35 mouse cellular contexts compared by ENCODE assay signal in the genomic region with DNA sequence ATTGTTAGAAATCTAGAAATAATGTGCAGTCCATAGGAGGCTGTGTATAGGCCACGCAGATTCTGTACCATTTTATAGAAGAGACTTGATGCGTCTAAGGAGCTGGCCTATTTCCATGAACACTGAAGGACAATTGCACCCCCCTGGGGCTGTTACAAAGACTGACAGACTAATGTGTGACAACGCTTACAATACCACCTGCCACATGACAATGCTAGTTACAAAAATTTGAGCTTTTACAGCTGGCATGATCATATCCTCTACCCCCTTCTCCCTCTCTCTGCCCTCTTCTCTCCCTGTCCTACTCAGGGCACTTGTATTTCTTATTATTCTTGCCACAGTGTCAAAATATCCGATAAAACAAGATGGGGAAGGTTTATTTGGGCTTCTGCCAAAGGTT. TPM values are rescaled to one million over a fixed set of nuclear protein-coding genes. Genes with fewer than 3 reads are reported as not detected.
"Had no signal": no experiment of that assay in that cellular context is flagged by ENCODE, and none has a peak within 500 bp of the region (broad histone marks: within the 10 kb centered on the region; RNA-seq: fewer than 3 reads in every experiment).

No protein-coding gene starts in this region.

- H3K27me3 ChIP-seq: limb, embryonic 12.5 days; limb, embryonic 13.5 days; limb, embryonic 15.5 days; lung, embryonic 15.5 days; megakaryocyte, embryonic 14.5 days; midbrain, embryonic 13.5 days; midbrain, embryonic 15.5 days; neural tube, embryonic 12.5 days; neural tube, embryonic 13.5 days had no signal

- H3K9me3 ChIP-seq: limb, embryonic 10.5 days; limb, embryonic 12.5 days; limb, embryonic 13.5 days; limb, embryonic 15.5 days; liver, embryonic 12.5 days; liver, embryonic 13.5 days; liver, embryonic 15.5 days; lung, embryonic 15.5 days; megakaryocyte, embryonic 14.5 days; midbrain, embryonic 10.5 days; midbrain, embryonic 12.5 days; midbrain, embryonic 13.5 days; midbrain, embryonic 15.5 days; neural tube, embryonic 12.5 days; neural tube, embryonic 13.5 days had no signal

- DNase-seq: left cerebral cortex, postnatal 4 days; liver; liver, embryonic 13.5 days; liver, postnatal 0 days; lung, adult 18-20 months; lung, adult 2 months; lung, embryonic 14.5 days; lung, postnatal 10 days; lung, postnatal 14 days; lung, postnatal 36 days; lung, postnatal 4 days; midbrain, embryonic 14.5 days had no signal

- H3K9ac ChIP-seq: limb, embryonic 12.5 days; limb, embryonic 13.5 days; limb, embryonic 15.5 days; liver, embryonic 12.5 days; liver, embryonic 13.5 days; liver, embryonic 14.5 days; liver, embryonic 15.5 days; liver, postnatal 0 days; lung, embryonic 14.5 days; lung, embryonic 15.5 days; midbrain, embryonic 12.5 days; midbrain, embryonic 13.5 days; midbrain, embryonic 15.5 days; neural tube, embryonic 12.5 days; neural tube, embryonic 13.5 days had no signal

- H3K27ac ChIP-seq: limb, embryonic 10.5 days; limb, embryonic 12.5 days; limb, embryonic 13.5 days; limb, embryonic 15.5 days; liver, embryonic 12.5 days; liver, embryonic 13.5 days; liver, embryonic 14.5 days; liver, embryonic 15.5 days; lung, embryonic 15.5 days; macrophage; midbrain, embryonic 10.5 days; midbrain, embryonic 12.5 days; midbrain, embryonic 13.5 days; midbrain, embryonic 15.5 days; neural tube, embryonic 12.5 days; neural tube, embryonic 13.5 days had no signal

- H3K36me3 ChIP-seq: limb, embryonic 10.5 days; limb, embryonic 12.5 days; limb, embryonic 13.5 days; limb, embryonic 15.5 days; liver, embryonic 12.5 days; liver, embryonic 13.5 days; liver, embryonic 15.5 days; lung, embryonic 15.5 days; midbrain, embryonic 10.5 days; midbrain, embryonic 12.5 days; midbrain, embryonic 13.5 days; midbrain, embryonic 15.5 days; neural tube, embryonic 12.5 days; neural tube, embryonic 13.5 days had no signal

- H3K4me2 ChIP-seq: limb, embryonic 12.5 days; limb, embryonic 13.5 days; limb, embryonic 15.5 days; liver, embryonic 11.5 days; liver, embryonic 12.5 days; liver, embryonic 13.5 days; liver, embryonic 15.5 days; lung, embryonic 14.5 days; lung, embryonic 15.5 days; midbrain, embryonic 12.5 days; midbrain, embryonic 13.5 days; midbrain, embryonic 15.5 days; neural tube, embryonic 12.5 days; neural tube, embryonic 13.5 days had no signal

- H3K4me3 ChIP-seq: limb, embryonic 10.5 days; limb, embryonic 12.5 days; limb, embryonic 13.5 days; limb, embryonic 15.5 days; liver, embryonic 12.5 days; liver, embryonic 13.5 days; liver, embryonic 15.5 days; lung, embryonic 15.5 days; megakaryocyte, embryonic 14.5 days; midbrain, embryonic 10.5 days; midbrain, embryonic 12.5 days; midbrain, embryonic 13.5 days; midbrain, embryonic 15.5 days; myocyte; neural tube, embryonic 12.5 days; neural tube, embryonic 13.5 days had no signal

- ATAC-seq: liver, embryonic 12.5 days; liver, postnatal 0 days; lung, postnatal 0 days; midbrain, embryonic 13.5 days; midbrain, embryonic 15.5 days; midbrain, embryonic 16.5 days had no signal

RNA-seq across cellular contexts. Expression of a gene that starts 48.3 kb away (rescaled TPM):
- total RNA-seq: liver, adult 2 months; megakaryocyte progenitor cell, adult 5-6 weeks; megakaryocyte-erythroid progenitor cell, adult 5-6 weeks had no signal
